Mouse (Mus musculus): ENCODE measurements around the gene Slc8a1.

Slc8a1 gene

GRCm38 (mm10) chr17:81669816-81670691 lies 68.1 kb downstream of the Slc8a1 start:
- no peak for DNase-seq (ENCODE audit: extremely low spot score, low read depth, low spot score)

GRCm38 (mm10) chr17:81669062-81669815 lies 68.9 kb downstream of the Slc8a1 start:
- no peak for DNase-seq (ENCODE audit: extremely low spot score, low read depth, low spot score)

GRCm38 (mm10) chr17:81668466-81668865 lies 69.7 kb downstream of the Slc8a1 start:
- no peak for DNase-seq (ENCODE audit: extremely low spot score, low read depth, low spot score)

- no peak for DNase-seq (ENCODE audit: extremely low spot score, low read depth, low spot score)
Measured at GRCm38 (mm10) chr17:81667935-81668334, 70.2 kb downstream of the Slc8a1 start.

- no peak for DNase-seq (ENCODE audit: extremely low spot score, low read depth, low spot score)
Measured at GRCm38 (mm10) chr17:81666551-81666950, 71.6 kb downstream of the Slc8a1 start.

- no peak for DNase-seq (ENCODE audit: extremely low spot score, low read depth, low spot score)
Measured at GRCm38 (mm10) chr17:81664916-81665315, 73.3 kb downstream of the Slc8a1 start.

- no peak for DNase-seq (ENCODE audit: extremely low spot score, low read depth, low spot score)
Measured at GRCm38 (mm10) chr17:81657828-81658227, 80.3 kb downstream of the Slc8a1 start.

GRCm38 (mm10) chr17:81654548-81654947 lies 83.6 kb downstream of the Slc8a1 start:
- no peak for DNase-seq (ENCODE audit: extremely low spot score, low read depth, low spot score)

- no peak for DNase-seq (ENCODE audit: extremely low spot score, low read depth, low spot score)
Measured at GRCm38 (mm10) chr17:81652958-81653357, 85.2 kb downstream of the Slc8a1 start.

- DNase-seq (ENCODE audit: extremely low spot score, low read depth, low spot score), result no peak
Measured at GRCm38 (mm10) chr17:81636822-81637221, 101.4 kb downstream of the Slc8a1 start.

GRCm38 (mm10) chr17:81630471-81630870 lies 107.7 kb downstream of the Slc8a1 start:
- DNase-seq (ENCODE audit: extremely low spot score, low read depth, low spot score), result no peak

- no peak for DNase-seq (ENCODE audit: extremely low spot score, low read depth, low spot score)
Measured at GRCm38 (mm10) chr17:81621188-81621644, 117.0 kb downstream of the Slc8a1 start.

- DNase-seq (ENCODE audit: extremely low spot score, low read depth, low spot score), result no peak
Measured at GRCm38 (mm10) chr17:81618461-81618860, 119.7 kb downstream of the Slc8a1 start.

- no peak for DNase-seq (ENCODE audit: extremely low spot score, low read depth, low spot score)
Measured at GRCm38 (mm10) chr17:81616326-81616725, 121.9 kb downstream of the Slc8a1 start.

GRCm38 (mm10) chr17:81615391-81615790 lies 122.8 kb downstream of the Slc8a1 start:
- no peak for DNase-seq (ENCODE audit: extremely low spot score, low read depth, low spot score)

- no peak for DNase-seq (ENCODE audit: extremely low spot score, low read depth, low spot score)
Measured at GRCm38 (mm10) chr17:81607515-81607914, 130.7 kb downstream of the Slc8a1 start.

GRCm38 (mm10) chr17:81606084-81606483 lies 132.1 kb downstream of the Slc8a1 start:
- no peak for DNase-seq (ENCODE audit: extremely low spot score, low read depth, low spot score)

- DNase-seq (ENCODE audit: extremely low spot score, low read depth, low spot score), result no peak
Measured at GRCm38 (mm10) chr17:81605219-81605660, 132.9 kb downstream of the Slc8a1 start.

GRCm38 (mm10) chr17:81599072-81599471 lies 139.1 kb downstream of the Slc8a1 start:
- DNase-seq (ENCODE audit: extremely low spot score, low read depth, low spot score), result no peak

GRCm38 (mm10) chr17:81589791-81590190 lies 148.4 kb downstream of the Slc8a1 start:
- DNase-seq (ENCODE audit: extremely low spot score, low read depth, low spot score), result no peak

- no peak for DNase-seq (ENCODE audit: extremely low spot score, low read depth, low spot score)
Measured at GRCm38 (mm10) chr17:81586759-81587158, 151.4 kb downstream of the Slc8a1 start.

All from hindlimb bud, embryonic 11.5 days (tissue).